Mouse (Mus musculus) MEL (cell line): Measurements from ENCODE around the gene Svs2. TPM values are rescaled to one million over a fixed set of nuclear protein-coding genes. Genes with fewer than 3 reads are reported as not detected.

Source experiments
- DNase-seq: peaks from one replicate; pipeline ENCODE4 v3.0.0; 2011; ENCODE audit warnings: low read depth, low spot score
- H3K27ac ChIP-seq: 2 replicates; pipeline ENCODE4 v1.5.1; 2012; ENCODE audit warnings: low read depth, mild to moderate bottlenecking, control low read depth, low read length, moderate library complexity; ENCODE audit not compliant: control insufficient read depth
- H3K27me3 ChIP-seq, 2 experiments: fragments of 150-350 bp in 1 of 2; sonication (generic) in 1 of 2; 2 replicates each; pipeline ENCODE4 v1.6.1; 2012; ENCODE audit warnings: low read length in 2 of 2, mild to moderate bottlenecking in 2 of 2, improper control_type of control experiment in 1 of 2, moderate library complexity in 1 of 2; ENCODE audit not compliant: insufficient read depth in 2 of 2, control insufficient read depth in 1 of 2
- H3K36me3 ChIP-seq, 2 experiments: 2 replicates each; pipeline ENCODE4 v1.6.1; 2012 to 2014; ENCODE audit warnings: low read length in 2 of 2, improper control_type of control experiment in 1 of 2, inconsistent platforms in 1 of 2, mild to moderate bottlenecking in 1 of 2; ENCODE audit not compliant: insufficient read depth in 2 of 2, control insufficient read depth in 1 of 2
- H3K4me1 ChIP-seq, 2 experiments: fragments of 150-350 bp in 1 of 2; sonication (generic) in 1 of 2; 2 replicates each; pipeline ENCODE4 v1.6.1; 2012; ENCODE audit warnings: low read length in 2 of 2, improper control_type of control experiment in 1 of 2, mild to moderate bottlenecking in 1 of 2; ENCODE audit not compliant: insufficient read depth in 2 of 2, control insufficient read depth in 1 of 2
- H3K4me3 ChIP-seq, 2 experiments: fragments of 150-350 bp in 1 of 2; sonication (generic) in 1 of 2; 2 replicates each; pipeline ENCODE4 v1.5.1; 2012; ENCODE audit warnings: low read depth in 2 of 2, low read length in 2 of 2, mild to moderate bottlenecking in 2 of 2, moderate library complexity in 2 of 2, control low read depth in 1 of 2, improper control_type of control experiment in 1 of 2; ENCODE audit not compliant: control insufficient read depth in 1 of 2, insufficient read depth in 1 of 2
- H3K79me2 ChIP-seq: 2 replicates; pipeline ENCODE4 v1.6.1; 2012; ENCODE audit warnings: mild to moderate bottlenecking, low read length, moderate library complexity; ENCODE audit not compliant: control insufficient read depth, poor library complexity, insufficient read depth
- H3K9ac ChIP-seq: 2 replicates; pipeline ENCODE4 v1.6.1; 2012; ENCODE audit warnings: low read depth, mild to moderate bottlenecking, control low read depth, low read length, moderate library complexity; ENCODE audit not compliant: control insufficient read depth, poor library complexity, severe bottlenecking
- H3K9me3 ChIP-seq: fragments of 150-350 bp; sonication (generic); replicated peaks from 2 replicates; pipeline ENCODE4 v1.6.1; 2012; ENCODE audit warnings: mild to moderate bottlenecking, low read length, improper control_type of control experiment, moderate library complexity; ENCODE audit not compliant: insufficient read depth
- CHD1 ChIP-seq: IDR thresholded peaks from 2 replicates; pipeline ENCODE4 v1.6.1; 2012; ENCODE audit warnings: low read depth, mild to moderate bottlenecking, inconsistent platforms, low read length, improper control_type of control experiment
- CTCF ChIP-seq, 3 experiments: IDR thresholded peaks in 2 of 3; conservative IDR thresholded peaks in 1 of 3; 2 replicates each; pipeline ENCODE4 v1.5.1; 2011 to 2012; ENCODE audit warnings: low read length in 3 of 3, low read depth in 2 of 3, mild to moderate bottlenecking in 2 of 3, improper control_type of control experiment in 1 of 3, inconsistent platforms in 1 of 3, mixed read lengths in 1 of 3, moderate library complexity in 1 of 3; ENCODE audit not compliant: control insufficient read depth in 1 of 3, insufficient read depth in 1 of 3, poor library complexity in 1 of 3, severe bottlenecking in 1 of 3
- ETS1 ChIP-seq: IDR thresholded peaks from 2 replicates; pipeline ENCODE4 v1.6.1; 2012; ENCODE audit warnings: low read depth, mild to moderate bottlenecking, inconsistent platforms, low read length, improper control_type of control experiment, moderate library complexity
- MAFK ChIP-seq: IDR thresholded peaks from 2 replicates; pipeline ENCODE4 v1.6.1; 2011; ENCODE audit warnings: low read depth, mild to moderate bottlenecking, low read length, improper control_type of control experiment, borderline replicate concordance
- MAX ChIP-seq: IDR thresholded peaks from 2 replicates; pipeline ENCODE4 v1.6.1; 2011; ENCODE audit warnings: low read length, improper control_type of control experiment
- MAZ ChIP-seq: IDR thresholded peaks from 2 replicates; pipeline ENCODE4 v1.6.1; 2012; ENCODE audit warnings: low read depth, mild to moderate bottlenecking, inconsistent platforms, low read length, improper control_type of control experiment
- MYB ChIP-seq: IDR thresholded peaks from 2 replicates; pipeline ENCODE4 v1.6.1; 2011; ENCODE audit warnings: mild to moderate bottlenecking, low read depth, low read length, improper control_type of control experiment
- MYC ChIP-seq: IDR thresholded peaks from 2 replicates; pipeline ENCODE4 v1.6.1; 2011; ENCODE audit warnings: low read depth, mild to moderate bottlenecking, low read length, improper control_type of control experiment, moderate library complexity
- NELFE ChIP-seq: IDR thresholded peaks from 2 replicates; pipeline ENCODE4 v1.6.1; 2011; ENCODE audit warnings: low read depth, low read length, improper control_type of control experiment
- NRF1 ChIP-seq: IDR thresholded peaks from 2 replicates; pipeline ENCODE4 v1.6.1; 2014; ENCODE audit warnings: low read depth, mild to moderate bottlenecking, inconsistent platforms, low read length, improper control_type of control experiment, moderate library complexity; ENCODE audit not compliant: poor library complexity, insufficient read depth, severe bottlenecking
- POLR2A ChIP-seq, 2 experiments: IDR thresholded peaks; 2 replicates each; pipeline ENCODE4 v1.6.1; 2011 to 2012; ENCODE audit warnings: low read length in 2 of 2, mild to moderate bottlenecking in 2 of 2, control low read depth in 1 of 2, improper control_type of control experiment in 1 of 2, low read depth in 1 of 2, moderate library complexity in 1 of 2; ENCODE audit not compliant: control insufficient read depth in 1 of 2, insufficient read depth in 1 of 2, poor library complexity in 1 of 2
- POLR2AphosphoS2 ChIP-seq: IDR thresholded peaks from 2 replicates; pipeline ENCODE4 v1.6.1; 2011; ENCODE audit warnings: low read length, improper control_type of control experiment
- POLR2AphosphoS5 ChIP-seq: IDR thresholded peaks from 2 replicates; pipeline ENCODE4 v1.6.1; 2012; ENCODE audit warnings: low read depth, borderline replicate concordance, mild to moderate bottlenecking, inconsistent platforms, low read length, moderate library complexity, mixed read lengths
- SIN3A ChIP-seq: IDR thresholded peaks from 2 replicates; pipeline ENCODE4 v1.6.1; 2012; ENCODE audit warnings: low read length, improper control_type of control experiment, inconsistent platforms
- SMC3 ChIP-seq: IDR thresholded peaks from 2 replicates; pipeline ENCODE4 v1.6.1; 2011; ENCODE audit warnings: low read depth, low read length, improper control_type of control experiment
- TAL1 ChIP-seq: IDR thresholded peaks from 2 replicates; pipeline ENCODE4 v1.6.1; 2012; ENCODE audit warnings: mild to moderate bottlenecking, inconsistent platforms, low read length, moderate library complexity, mixed read lengths
- TBP ChIP-seq: IDR thresholded peaks from 2 replicates; pipeline ENCODE4 v1.8.0; 2011; ENCODE audit warnings: low read depth, low read length, improper control_type of control experiment
- TCF12 ChIP-seq: IDR thresholded peaks from 2 replicates; pipeline ENCODE4 v1.6.1; 2014; ENCODE audit warnings: low read depth, mild to moderate bottlenecking, inconsistent platforms, low read length, improper control_type of control experiment, moderate library complexity
- ZC3H11A ChIP-seq: IDR thresholded peaks from 2 replicates; pipeline ENCODE4 v1.6.1; 2012; ENCODE audit warnings: low read depth, mild to moderate bottlenecking, inconsistent platforms, low read length, improper control_type of control experiment
- ZKSCAN1 ChIP-seq: IDR thresholded peaks from 2 replicates; pipeline ENCODE4 v1.6.1; 2012; ENCODE audit warnings: low read depth, mild to moderate bottlenecking, inconsistent platforms, low read length, improper control_type of control experiment, moderate library complexity
- ZMIZ1 ChIP-seq: IDR thresholded peaks from 2 replicates; pipeline ENCODE4 v1.6.1; 2012; ENCODE audit warnings: low read depth, mild to moderate bottlenecking, inconsistent platforms, low read length, improper control_type of control experiment, moderate library complexity
- ZNF384 ChIP-seq: IDR thresholded peaks from 2 replicates; pipeline ENCODE4 v1.6.1; 2012; ENCODE audit warnings: low read depth, mild to moderate bottlenecking, inconsistent platforms, low read length, improper control_type of control experiment
- polyA plus RNA-seq, 2 experiments: library from polyadenylated mRNA; stranded (reverse) in 1 of 2; unstranded in 1 of 2; fragments of >175 nt in 1 of 2; fragments of >200 nt in 1 of 2; gene quantifications; 2 replicates each; pipeline versions ENCODE4 v1.2.1 to v1.2.4; 2012; ENCODE audit warnings: low replicate concordance in 2 of 2, low read depth in 1 of 2; ENCODE audit not compliant: insufficient read length in 2 of 2, insufficient read depth in 1 of 2, missing spikeins in 1 of 2
- total RNA-seq: library from RNA; depleted of rRNA; stranded (reverse); fragments of 300-350 nt; gene quantifications from 2 replicates; pipeline ENCODE4 v1.2.3, GENCODE M21; 2012

Gene Svs2
- total and polyA plus RNA-seq, 3 experiments = not detected

GRCm38 (mm10) chr2:164221522-164221921 lies 16.7 kb downstream of the Svs2 start, which contains the start of gene Wfdc15b:
TSS of gene Wfdc15b (minus strand) at chr2:164221660.
- Histone ChIP-seq H3K36me3 (no peaks in the 10 kb centered on the region), H3K27ac (no peak within 1 kb of the TSS), H3K79me2 (no peaks in the 10 kb centered on the region), H3K27me3 (peaks cover 7 to 10% of the 10 kb centered on the region in 2 experiments), H3K9ac (no peak within 1 kb of the TSS), H3K9me3 (no peaks in the 10 kb centered on the region), H3K4me3 (no peak within 1 kb of the TSS), H3K4me1 (no peaks in the 10 kb centered on the region)
- TF ChIP-seq MAZ (no peak), ZKSCAN1 (no peak), CHD1 (no peak), POLR2A (IDR thresholded peaks at IDR 0.05; ENCODE audit: control insufficient read depth in 1 of 2, insufficient read depth in 1 of 2, low read depth in 1 of 2, low read length in 2 of 2, poor library complexity in 1 of 2) (no peak), SMC3 (no peak), NRF1 (no peak), MYB (no peak), TAL1 (no peak), ETS1 (no peak), SIN3A (no peak), ZC3H11A (no peak), TBP (no peak), MYC (no peak), NELFE (no peak), CTCF (IDR thresholded peaks at IDR 0.05 in 2 of 3, conservative IDR thresholded peaks at IDR 0.05 in 1 of 3; ENCODE audit: control insufficient read depth in 1 of 3, insufficient read depth in 1 of 3, low read depth in 2 of 3, low read length in 3 of 3, poor library complexity in 1 of 3, severe bottlenecking in 1 of 3) (no peak), MAX (no peak), POLR2AphosphoS2 (no peak)
- no peak for DNase-seq

DNA sequence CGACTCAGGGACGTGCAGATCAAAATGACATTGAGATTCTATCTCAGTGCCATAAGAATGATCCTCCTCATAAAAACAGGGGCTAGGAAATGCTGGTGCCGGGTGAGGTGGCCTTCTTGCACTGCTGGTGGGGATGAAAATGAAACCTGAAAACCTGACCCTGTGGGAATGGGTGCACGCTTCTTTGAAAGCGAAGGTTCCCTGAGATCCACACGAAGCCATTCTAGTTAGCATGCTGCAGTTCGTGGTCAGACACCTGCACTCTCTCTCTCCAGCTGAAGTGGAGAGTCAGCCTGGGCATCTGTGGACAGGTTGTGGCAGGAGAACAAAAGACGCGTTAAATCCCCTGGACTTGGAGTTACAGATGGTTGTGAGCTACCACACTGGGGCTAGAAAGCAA lies 19.0 kb downstream of the Svs2 start:
- H3K9ac ChIP-seq = no peak overlapping the region
- no peaks in the 10 kb centered on the region for H3K36me3 ChIP-seq
- no peak overlapping the region for H3K27ac ChIP-seq
- H3K9me3 ChIP-seq = no peaks in the 10 kb centered on the region
- TF ChIP-seq ZMIZ1 (no peak), SIN3A (no peak), MAX (no peak), TCF12 (no peak), MAFK (no peak), POLR2AphosphoS5 (no peak), ZNF384 (no peak)
- TF ChIP-seq, all 39 proteins: peak for 0
- Histone ChIP-seq H3K4me3 (no peak overlapping the region), H3K27me3 (peaks cover 11 to 22% of the 10 kb centered on the region in 2 experiments), H3K4me1 (no peaks in the 10 kb centered on the region), H3K79me2 (no peaks in the 10 kb centered on the region)
- DNase-seq = no peak
